Mouse (Mus musculus) erythroblast, embryonic 14.5 days (primary cell): Measurements from ENCODE around the gene Map3k1.

ENCODE experiments used
- GATA1 ChIP-seq: IDR thresholded peaks from 2 replicates; pipeline ENCODE4 v1.6.1; 2012; ENCODE audit warnings: low read length, inconsistent platforms, mixed read lengths
- TAL1 ChIP-seq: IDR thresholded peaks from 3 replicates; pipeline ENCODE4 v1.6.1; 2012; ENCODE audit warnings: low read length, inconsistent platforms, mixed read lengths

DNA sequence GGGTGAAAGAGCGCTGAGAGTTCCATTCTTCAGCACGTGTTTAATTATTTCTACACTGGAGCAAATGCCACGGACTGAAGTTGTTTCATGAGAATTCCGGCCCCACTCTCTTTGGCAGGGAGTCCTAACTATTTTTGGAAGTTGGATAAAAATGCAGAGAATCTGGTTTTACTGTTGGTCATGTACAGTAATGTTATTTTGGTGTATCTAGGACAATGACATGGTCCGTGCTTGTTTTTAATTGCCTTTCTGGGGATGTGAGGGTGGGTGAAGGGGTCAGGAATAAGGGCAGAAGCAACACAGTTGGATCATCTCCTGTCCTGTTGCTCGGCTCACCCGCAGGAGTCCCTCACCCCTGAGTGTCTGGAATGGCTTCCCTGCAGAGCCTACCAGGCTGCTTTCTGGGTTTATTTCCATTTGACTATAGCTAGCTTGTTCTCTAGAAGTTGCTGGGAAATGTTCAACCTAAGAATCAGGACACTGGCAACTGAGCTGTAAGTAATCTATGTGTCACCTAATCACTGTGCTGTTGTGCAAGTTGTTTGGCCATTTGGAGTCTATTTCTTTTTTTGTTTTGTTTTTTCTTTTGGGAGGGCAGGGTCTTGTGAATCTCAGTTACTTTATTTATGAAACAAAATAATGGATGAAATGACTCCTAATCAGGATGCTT lies 48.1 kb upstream of the Map3k1 start:
- no peak for TF ChIP-seq GATA1
- no peak for TF ChIP-seq TAL1
